Mouse (Mus musculus) testis, adult 2 months (tissue): ENCODE data around the gene Nrip3.

Source experiments
- CTCF ChIP-seq: fragments of 200-500 bp; IDR thresholded peaks from 2 replicates; pipeline ENCODE4 v1.5.1; 2012; ENCODE audit warnings: low read depth, mild to moderate bottlenecking, inconsistent platforms, low read length, moderate library complexity; ENCODE audit not compliant: control insufficient read depth, insufficient read depth, insufficient replicate concordance
- POLR2A ChIP-seq: fragments of 200-500 bp; IDR thresholded peaks from 2 replicates; pipeline ENCODE4 v1.6.1; 2012; ENCODE audit warnings: low read depth, mild to moderate bottlenecking, inconsistent platforms, low read length, moderate library complexity; ENCODE audit not compliant: control insufficient read depth

GRCm38 (mm10) chr7:109747747-109748146, 34.1 kb downstream of the Nrip3 start:
- TF ChIP-seq CTCF: no peak
- TF ChIP-seq POLR2A: no peak
